Mouse (Mus musculus) spleen, embryonic (tissue): ENCODE measurements around the gene Gyg.

Source experiments
- CTCF ChIA-PET: fragments of 350-600 bp; sonication (Branson Sonifier 250); formaldehyde crosslinking; loops from one replicate; lab custom pipeline; 2022; lab: Charles Lee

Gyg gene

DNA sequence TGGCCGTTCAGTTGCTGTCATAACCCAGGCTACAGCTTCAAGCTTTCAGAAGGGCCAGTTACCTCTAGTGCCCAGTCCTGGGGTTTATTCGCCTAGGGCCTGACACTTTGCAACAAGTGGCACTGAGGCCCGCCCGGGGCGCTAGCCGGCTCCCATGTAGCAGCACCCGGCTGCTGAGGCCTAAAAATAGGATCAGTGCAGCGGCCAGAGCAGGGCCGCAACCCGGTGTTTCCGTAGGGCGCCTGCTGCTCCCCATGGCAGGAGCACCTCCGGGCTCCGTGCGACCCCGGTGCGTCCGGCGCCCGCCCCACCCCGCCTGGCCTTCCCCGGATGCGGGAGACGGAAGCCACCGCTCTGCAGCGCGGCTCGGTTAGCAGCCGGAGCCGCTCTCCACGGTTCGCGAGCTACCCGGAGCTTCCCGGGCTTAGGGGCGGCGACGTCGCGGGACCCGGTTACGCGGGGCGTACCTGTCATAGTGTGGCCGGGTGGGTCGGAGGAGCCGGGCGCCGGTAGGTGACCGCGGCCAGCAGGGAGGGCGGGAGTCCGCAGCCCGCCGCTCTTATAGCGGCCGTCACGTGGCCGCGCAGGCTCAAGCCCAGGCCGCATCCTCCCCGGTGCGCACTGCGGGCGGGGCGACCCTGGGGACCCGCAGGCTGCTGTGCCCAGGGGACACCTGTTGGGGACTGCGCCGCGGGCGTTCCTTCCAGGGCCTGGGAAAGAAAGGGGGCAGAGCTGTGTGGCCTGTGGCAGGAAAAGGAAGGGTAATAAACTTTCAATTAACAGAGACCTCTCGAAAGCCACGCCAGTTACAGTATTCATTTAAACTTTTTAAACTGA, at the start of gene Gyg:
Gene Gyg, minus strand, starts transcription at position 787 of the 837 bp plus-strand sequence.
- CTCF ChIA-PET, result no interaction called here

DNA sequence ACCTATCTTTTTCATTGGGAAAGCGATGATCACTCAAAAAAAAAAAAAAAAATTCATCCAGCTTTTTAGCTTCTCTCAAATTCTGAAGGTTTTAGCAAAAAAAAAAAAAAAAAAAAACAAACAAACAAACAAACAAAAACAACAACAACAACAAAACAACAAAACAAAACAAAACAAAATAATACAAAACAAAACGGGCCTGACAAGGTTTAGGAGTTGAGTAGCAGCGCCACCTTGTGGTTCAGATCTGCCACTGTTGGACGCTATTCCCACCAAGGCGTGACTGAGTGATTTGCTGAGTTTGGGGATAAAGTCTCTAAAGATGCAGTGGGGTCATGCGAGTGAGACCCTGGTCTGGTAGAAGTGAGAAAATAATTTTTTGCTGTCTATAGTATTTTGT, 43.8 kb upstream of the Gyg start:
- CTCF ChIA-PET, result interaction anchor here (0.6 kb wide), 2 partner anchors 120 to 1279 kb away, joined by 3 to 4 read pairs; no protein-coding TSS in a partner anchor

DNA sequence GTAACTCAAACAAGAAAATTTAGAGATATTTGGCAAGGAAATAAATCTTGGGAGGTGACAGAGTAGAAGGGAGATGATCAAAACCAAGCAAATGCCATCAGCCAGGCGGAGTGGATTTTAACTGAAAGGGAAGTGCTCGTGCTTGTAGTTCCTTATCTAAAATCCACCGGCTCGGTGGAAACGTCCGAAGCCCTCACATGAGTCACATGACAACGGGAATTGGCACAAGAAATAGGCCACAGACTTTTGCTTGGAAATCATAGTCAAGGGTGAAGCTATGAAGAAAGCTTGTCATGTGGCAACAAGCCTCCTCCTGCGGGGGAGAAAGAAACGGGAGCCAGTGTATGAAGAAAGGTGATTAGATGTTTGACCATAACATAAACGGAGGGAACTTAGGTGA, 42.8 kb upstream of the Gyg start:
- CTCF ChIA-PET, result no interaction called here

DNA sequence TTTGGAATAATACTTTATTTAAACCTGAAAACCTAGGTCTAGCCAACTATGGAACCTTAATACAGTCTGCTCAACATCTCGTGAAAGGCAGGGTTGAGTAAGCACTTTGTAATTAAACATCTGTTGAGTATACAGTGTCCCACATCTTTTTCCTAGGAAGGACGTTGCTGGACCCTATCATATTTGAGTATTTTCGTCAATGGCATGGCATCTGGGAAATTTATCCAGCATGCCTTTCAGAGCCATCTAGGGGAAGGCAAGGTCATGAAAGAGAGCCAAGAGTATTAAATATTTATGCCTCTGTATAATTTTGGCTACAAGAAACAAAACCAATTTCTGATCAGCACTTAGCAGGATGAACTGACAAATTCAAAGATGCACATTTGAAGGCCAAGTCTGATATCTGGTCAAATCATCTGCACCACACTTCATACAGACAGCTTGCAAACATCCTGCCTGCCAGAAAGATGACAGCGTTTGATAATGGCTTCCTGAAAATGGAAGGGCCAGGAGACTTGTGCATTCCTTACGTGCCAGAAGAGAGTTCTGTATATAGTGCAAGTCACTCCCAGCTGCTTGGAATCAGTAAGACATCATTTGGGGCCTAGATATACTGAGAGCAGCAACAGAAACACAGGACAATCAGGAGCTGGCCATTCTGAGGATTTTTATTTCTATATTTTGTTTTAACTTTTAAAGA, 34.0 kb upstream of the Gyg start:
- CTCF ChIA-PET, result no interaction called here

DNA sequence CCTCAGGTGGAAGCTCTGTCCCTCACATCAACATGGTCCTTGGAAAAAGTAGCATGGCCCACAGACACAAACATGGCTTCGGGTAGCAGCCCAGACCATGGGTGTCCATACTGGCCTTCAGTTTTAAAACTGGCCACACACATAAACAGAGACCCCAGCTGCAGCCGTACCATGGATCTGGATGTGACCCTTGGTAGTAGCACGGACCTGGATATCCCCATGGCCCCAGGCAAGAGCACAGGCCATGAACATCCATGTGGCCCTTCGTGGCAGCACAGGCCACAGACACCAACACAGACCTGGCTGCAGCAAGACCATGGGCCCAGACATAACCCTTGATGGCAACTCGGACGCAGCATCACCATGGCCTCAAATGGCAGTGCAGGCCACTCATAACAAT, 17.3 kb upstream of the Gyg start:
- CTCF ChIA-PET, result interaction anchor here (0.6 kb wide), 1 partner anchor 24 kb away, joined by 4 read pairs; no protein-coding TSS in a partner anchor

DNA sequence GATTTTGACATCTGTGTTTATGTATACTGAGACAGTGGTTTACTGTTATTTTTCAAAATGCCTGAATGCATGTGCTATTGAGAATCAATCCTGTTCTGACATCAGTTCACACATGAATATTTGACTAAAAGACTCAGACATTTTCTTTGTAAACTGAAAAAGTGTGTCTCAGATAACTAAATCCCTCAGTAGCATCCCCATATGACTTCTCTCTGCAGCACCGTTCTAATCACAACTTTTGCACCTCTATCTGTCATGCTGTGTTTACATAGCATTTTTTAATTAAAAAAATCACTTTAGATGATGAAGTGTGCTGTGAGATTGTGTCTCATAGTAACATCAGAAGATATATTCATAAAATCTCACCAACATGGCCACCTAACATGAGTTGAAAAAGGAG, 12.4 kb upstream of the Gyg start:
- CTCF ChIA-PET, result no interaction called here

DNA sequence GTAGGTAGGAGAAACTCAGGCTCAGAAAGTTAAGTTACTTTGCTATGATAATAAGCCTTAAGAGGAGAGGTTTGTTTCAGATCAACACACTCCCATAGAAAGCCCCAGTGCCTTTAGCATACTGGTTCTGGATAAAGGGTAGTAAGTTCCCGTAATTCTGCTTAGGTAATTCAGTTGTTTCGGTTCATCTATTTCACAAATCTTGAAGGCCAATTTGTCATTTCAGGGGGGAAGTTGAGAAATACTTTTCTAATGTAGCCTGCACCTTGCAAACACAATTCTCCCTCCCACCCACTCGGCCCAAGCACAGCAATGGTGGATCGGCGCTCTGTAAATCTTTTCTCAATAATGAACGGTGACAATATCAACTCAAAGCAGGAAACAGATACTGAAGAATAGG, 359 bp upstream of the Gyg start:
- CTCF ChIA-PET, result no interaction called here

DNA sequence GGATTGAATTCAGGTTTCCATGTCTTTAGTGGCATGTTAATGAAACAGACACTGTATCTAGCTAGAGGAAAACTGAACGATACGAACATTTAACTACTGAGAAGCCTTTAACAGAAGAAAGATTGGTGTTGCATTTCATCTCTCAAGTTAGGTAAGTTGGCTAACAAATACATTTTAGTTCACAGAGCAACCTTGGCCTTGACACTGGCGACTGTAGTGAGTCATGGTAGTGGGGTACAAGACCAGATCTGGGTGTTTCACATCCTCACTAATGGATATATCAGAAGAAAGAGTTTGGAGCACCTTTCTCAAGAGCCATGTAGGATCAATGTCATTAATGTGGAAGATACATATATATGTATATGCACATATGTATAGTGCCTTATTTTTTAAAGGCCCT, 3.5 kb downstream of the Gyg start:
- CTCF ChIA-PET, result no interaction called here

DNA sequence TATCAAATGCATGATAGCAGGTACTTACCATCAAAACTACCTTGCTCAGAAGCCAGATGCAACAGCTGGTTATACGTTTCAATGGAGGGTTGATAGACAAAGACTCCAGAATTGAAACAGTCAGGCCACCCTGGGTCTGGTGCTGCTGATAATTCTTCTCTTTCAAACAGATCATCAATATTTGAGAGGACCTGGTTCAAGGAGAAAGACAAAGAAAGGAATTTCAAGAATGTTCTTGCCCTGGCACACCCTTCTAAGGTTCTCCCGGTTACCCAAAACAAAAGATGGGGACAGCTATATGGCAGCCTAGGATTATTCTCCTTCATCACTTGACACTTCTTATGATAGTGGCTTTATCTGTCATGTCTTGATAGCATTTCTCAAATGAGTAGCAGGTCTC, 4.6 kb downstream of the Gyg start:
- CTCF ChIA-PET, result no interaction called here

DNA sequence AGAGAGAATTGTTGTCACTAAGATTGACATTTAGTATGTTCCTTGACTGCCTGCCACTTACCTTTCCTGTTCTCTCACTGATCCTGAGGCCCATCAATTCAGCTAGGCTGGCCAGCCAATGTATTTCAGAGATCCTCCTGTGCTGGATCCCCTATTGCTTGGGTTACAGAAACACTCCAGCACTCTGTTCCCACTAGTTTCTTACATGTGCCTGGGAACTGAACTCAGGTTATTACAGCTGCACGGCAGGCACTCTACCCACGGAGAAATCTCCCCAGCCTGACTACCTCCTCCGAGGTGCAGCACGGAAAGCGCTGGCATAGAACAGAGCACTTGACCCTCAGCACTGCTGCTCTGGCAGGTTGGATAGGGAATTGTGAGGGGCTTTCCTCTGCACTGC, 7.5 kb downstream of the Gyg start:
- CTCF ChIA-PET, result no interaction called here

DNA sequence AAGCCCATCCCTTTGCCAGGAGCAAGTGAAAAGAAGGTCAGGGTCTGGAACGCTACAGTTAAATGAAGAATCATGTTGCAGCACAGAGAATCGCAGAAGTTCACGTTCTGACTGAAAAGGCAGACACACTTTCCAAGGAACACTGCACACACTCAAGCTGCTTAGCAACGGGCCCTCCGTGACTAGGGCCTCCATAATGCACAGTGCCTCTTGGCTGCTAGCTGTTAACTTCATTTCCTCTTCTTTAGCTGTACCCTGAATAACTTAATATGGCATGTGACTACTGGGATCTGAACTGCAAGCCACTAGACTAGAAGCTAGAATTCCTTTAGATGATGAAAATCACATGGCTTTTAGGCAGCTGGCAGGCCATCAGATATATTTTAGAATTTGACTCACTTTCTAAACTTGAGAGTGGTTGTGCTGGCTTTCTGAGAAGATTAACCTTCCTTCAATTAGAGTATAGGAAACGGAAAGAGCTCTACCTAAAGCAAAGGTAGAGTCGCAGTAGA, 8.2 kb downstream of the Gyg start:
- CTCF ChIA-PET, result no interaction called here

DNA sequence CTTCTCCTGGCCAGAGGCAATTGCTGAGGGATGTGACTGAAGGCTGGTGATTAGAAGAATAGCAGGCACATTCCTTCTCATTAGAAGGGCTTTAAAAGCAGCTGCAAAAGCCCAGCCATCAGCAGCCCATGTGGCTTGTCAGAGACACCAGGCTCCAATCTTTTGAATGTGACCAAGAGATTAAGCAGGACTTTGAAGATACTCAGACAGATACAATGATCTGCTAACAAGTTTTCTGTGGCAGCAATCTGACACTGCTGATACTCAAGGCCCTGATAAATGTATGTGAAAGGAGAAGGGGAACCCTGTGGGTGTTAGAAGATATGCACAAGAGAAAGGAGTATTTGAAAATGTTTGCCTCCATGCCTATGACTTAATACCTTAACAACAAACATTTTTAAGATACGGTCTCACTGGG, 9.4 kb downstream of the Gyg start:
- CTCF ChIA-PET, result no interaction called here

DNA sequence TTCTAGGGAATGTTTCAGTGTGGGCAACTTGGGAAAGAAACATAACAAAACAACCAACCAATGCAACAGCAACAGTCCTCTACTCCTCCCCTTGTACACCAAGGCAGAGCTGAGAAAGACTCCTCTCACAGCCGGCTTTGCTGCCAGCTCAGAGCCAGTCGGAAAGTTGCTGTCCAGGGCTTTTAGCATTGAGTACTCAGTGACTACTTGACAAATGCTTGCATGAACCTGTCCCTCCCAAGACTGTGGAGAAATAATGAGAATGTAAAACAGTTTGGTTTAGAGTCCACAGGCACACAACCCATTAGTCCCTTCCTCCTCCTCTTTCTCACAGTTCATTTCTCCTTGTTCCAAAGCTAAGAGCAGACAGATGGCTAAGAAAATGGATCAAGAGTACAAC, 10.7 kb downstream of the Gyg start:
- CTCF ChIA-PET, result no interaction called here

DNA sequence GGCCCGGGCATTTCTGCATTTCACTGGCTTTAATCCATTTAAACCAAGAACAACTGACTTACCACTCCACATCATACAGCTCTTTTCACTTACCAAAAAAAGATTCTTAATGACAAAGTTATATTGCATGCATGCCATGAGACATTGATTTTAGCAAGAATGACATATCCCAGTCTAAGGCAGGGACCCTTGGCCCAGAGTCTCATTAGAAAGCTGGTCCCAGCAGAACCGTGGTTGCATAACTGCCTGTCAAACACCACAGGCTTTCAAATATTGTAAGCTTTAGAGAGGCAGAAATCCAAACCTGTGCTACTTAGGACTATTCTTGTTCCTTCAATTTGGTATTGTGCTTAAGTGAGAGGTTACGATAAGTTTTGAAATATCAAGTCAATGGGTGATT, 11.4 kb downstream of the Gyg start:
- CTCF ChIA-PET, result no interaction called here

DNA sequence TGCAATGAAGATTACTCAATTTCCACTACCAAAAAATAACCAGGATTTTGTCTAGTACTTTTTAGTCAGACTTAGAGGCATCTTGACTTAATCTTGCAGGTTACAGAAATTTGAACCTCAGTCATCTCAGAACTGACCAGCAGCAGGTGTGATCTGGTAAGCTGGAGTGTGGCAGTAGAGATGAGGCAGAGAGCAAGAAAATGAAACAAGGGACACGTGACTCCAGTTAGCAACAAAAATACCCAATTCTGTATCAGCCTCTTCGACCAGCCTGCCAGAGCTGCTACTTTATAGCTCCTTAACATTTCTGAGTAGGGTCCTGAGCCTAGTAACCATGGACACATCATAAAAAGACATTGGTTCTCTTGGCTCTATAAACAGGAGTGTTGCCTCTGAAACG, 12.5 kb downstream of the Gyg start:
- CTCF ChIA-PET, result no interaction called here

DNA sequence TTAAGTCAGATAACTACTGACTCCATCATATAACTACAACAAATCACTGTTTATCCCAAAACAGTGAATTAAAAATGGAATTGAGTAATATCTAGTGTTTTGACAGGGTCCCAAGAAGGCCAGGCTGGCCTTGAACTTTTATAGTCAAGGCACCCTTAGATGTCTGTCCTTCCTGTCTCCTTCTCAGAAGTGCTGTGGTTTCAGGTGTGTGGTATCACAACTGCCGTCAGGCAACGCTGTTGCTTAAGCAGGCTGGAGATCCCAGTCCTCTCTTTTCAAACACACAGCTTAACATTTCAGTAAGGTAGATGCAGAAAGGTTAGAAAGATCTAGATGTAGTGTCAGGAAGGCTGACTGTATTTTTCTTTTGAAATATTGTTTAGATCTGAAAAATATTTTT, 13.0 kb downstream of the Gyg start:
- CTCF ChIA-PET, result no interaction called here

DNA sequence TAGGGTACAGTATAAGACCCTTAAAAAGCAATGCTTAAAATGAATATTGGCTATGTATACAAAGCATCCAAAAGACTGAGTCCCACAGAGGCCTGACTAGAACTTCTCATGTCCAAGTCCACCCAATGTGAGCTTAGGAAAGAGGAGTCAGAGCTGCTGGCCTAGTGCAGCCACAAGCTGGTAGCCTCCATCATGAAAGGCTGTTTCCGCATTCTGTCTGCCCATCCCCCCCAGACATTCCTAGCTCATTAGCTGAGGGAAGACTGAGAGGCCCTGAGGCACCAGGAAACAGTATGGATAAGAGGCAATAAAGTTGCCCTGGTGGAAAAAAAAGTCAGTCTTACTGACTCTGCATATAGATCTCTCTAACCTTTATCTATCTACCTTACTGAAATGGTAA, 13.4 kb downstream of the Gyg start:
- CTCF ChIA-PET, result no interaction called here

DNA sequence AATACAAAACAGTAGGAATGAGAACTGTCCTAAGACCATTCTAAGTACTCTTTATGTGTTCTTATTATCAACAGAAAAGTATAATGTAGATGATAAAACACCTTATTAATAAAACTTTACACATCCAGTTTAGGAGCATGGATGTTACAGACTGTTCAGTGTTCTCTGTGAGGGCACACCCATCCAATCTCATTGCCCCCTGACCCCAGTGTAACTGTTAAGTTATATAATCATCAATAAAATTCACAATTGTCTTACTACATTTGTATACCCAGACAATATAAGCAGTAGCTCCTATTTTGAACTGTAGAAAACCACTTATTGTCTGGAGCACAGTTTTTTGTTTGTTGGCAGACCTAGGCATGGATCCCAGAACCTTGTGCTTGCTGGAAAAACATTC, 13.9 kb downstream of the Gyg start:
- CTCF ChIA-PET, result no interaction called here

DNA sequence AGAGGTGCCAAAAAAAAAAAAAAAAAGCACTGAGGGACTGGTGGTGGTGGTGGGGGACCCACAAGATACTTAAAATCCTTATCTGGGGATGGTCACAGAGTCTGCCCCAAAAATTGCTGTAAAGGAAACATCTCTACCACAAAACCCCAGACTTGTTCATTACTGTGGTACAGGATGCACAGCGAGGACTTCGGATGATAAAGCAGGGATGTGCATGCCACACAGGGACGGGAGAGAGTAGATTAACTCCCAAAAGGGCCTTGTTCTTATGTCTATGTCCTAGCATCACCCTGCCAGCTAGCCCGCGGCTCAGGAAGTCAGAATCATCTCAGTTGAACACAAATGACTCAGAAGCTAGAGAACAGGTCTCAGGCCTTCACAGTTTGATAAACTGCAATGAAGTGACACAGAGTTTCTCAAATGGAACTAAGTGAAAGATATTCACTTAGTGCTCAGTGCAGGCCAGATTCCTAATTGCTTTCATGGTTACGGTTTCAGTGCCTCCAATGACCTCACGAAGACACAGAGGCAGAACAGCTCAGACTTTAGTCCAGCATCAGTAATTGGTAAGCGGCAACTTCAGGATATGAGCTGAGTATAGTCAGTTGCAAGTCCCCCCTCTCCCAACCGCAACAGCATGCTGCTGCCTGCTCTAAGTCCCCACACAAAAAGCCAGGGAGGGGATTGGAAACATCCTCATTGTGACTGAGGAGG, 18.1 kb downstream of the Gyg start:
- CTCF ChIA-PET, result no interaction called here

DNA sequence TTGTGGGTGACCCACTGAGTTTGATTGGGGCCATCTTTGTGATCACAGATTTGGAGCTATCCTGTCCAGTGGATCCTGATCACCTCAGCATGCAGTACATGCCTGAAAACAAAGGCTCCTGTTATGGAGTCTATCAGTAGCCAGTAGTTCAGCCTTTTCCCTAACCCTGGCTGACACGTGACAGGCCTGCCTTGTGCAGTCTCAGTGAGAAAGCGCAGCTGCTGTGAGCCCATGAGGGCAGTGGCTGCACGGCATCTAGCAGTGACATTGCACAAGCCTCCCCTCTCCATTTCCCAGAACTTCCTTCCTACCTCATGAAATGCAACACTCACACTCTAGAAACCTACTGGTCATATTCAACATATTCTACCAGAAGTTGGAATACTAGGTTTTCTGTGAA, 20.6 kb downstream of the Gyg start:
- CTCF ChIA-PET, result no interaction called here

DNA sequence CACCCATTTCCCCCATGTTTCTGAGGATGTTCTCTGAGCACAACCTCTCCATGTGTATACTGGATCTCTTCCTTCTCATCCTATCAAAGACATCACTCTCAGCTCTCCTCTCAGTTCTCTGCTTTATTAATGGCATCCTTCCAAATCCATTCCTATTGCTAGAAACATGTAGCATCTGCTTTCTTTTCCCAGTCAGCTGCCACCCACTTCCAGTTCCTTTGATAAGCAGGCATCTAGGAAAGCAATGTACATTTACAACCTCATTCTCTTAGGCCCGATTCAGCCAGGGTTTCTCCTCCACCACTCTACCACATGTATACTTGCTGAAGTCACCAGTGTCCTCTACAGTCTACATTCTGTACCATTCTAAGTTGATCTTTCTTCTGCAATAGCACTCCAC, 21.4 kb downstream of the Gyg start:
- CTCF ChIA-PET, result no interaction called here

DNA sequence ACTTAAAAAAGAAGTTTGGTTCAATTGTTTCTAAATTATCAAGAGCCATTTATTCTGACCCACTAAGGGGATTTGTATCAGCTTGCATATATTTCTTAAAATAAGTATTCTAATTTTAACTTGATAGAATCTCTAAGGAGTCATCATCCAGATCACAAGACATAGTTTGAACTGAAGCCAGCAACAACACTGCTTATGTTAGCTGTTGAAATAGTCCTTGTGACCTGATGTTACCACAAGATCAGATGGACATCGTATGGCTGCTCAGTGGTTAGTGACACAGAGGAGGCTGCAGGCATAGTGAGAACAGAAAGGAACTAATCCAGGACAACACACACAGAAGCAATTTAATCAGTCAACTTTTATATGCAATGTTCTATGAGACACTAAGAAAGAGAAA, 22.4 kb downstream of the Gyg start:
- CTCF ChIA-PET, result no interaction called here
